Mouse (Mus musculus) splenic B cell, adult 2 months (primary cell): ENCODE results near the gene D630003M21Rik.

Source experiments
- DNase-seq: peaks from one replicate; pipeline ENCODE4 v3.0.0-alpha.2; 2011; ENCODE audit warnings: low read depth, low spot score
- H3K27me3 ChIP-seq: 2 replicates; pipeline ENCODE4 v1.6.1; 2012; ENCODE audit warnings: mild to moderate bottlenecking, low read length, moderate library complexity, mixed read lengths; ENCODE audit not compliant: control insufficient read depth, poor library complexity, insufficient read depth, severe bottlenecking
- H3K36me3 ChIP-seq: 2 replicates; pipeline ENCODE4 v1.6.1; 2012; ENCODE audit warnings: mild to moderate bottlenecking, low read length, moderate library complexity, mixed read lengths; ENCODE audit not compliant: control insufficient read depth, poor library complexity, insufficient read depth, severe bottlenecking

The D630003M21Rik gene

GRCm38 (mm10) chr2:158174958-158175357, 54.1 kb downstream of the D630003M21Rik start:
- peak; percentile 55 for DNase-seq
- no peaks in the 10 kb centered on the region for H3K36me3 ChIP-seq
- no peaks in the 10 kb centered on the region for H3K27me3 ChIP-seq

GRCm38 (mm10) chr2:158174438-158174837, 54.6 kb downstream of the D630003M21Rik start:
- Histone ChIP-seq H3K36me3 (no peaks in the 10 kb centered on the region), H3K27me3 (no peaks in the 10 kb centered on the region)
- peak; percentile 59 for DNase-seq

DNA sequence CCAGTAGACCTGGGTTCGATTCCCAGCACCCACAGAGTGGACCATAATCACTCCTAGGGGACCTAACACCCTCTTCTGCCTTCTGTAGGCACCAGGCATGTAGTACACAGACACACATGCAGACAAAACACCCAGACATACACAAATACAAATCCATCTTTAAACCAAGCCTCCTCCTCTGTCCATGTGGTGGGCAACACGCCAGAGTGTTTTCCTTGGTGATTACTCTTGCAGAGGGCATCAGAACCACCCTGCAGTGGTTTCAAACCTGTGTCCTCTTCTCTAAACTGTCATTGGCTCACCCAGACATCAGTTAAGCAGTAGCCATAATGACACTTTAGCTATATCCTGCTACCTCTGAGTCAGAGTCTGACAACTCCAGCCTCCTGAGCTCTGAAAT, 58.6 kb downstream of the D630003M21Rik start:
- no peak for DNase-seq
- no peaks in the 10 kb centered on the region for H3K36me3 ChIP-seq
- H3K27me3 ChIP-seq: no peaks in the 10 kb centered on the region

DNA sequence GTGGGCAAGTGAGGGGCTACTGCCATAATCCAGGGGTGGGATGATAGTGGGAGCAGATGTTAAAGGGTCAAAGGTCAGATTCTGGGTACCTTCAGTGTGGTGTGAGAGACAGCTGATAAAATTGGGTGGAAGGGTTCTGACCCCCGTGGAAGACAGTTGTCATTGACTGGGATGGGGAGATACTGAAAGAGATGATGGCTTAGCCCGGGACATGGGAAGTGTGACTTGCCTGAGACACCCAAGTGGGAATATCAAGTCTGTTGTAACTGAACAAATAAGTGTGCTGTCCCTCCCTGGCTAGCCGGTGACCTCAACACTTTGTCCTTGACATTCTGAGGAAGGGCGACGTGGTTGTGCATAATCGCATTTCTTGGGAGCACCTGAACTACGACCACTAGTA, 59.3 kb downstream of the D630003M21Rik start:
- H3K36me3 ChIP-seq: no peaks in the 10 kb centered on the region
- DNase-seq: no peak
- no peaks in the 10 kb centered on the region for H3K27me3 ChIP-seq

DNA sequence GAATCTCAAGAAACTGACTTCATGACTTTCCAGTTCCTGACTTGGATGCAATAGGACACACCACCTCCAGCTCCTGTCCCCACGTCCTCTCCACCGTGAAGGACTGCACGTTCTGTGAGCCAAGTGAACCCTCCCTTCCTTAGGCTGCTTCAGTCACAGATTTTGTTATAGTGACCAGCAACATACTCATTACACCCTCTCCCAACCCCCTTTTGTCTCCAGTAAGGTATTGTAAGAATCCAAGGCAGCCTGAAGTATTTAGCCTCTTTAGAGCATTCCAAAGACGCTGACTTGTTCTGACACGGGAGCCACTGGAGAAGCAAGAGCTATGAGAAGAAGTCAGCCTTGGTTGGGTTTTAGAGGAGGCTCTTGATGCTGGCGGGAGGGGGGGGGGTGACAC, 59.7 kb downstream of the D630003M21Rik start:
- no peaks in the 10 kb centered on the region for H3K36me3 ChIP-seq
- DNase-seq: no peak
- H3K27me3 ChIP-seq: no peaks in the 10 kb centered on the region

DNA sequence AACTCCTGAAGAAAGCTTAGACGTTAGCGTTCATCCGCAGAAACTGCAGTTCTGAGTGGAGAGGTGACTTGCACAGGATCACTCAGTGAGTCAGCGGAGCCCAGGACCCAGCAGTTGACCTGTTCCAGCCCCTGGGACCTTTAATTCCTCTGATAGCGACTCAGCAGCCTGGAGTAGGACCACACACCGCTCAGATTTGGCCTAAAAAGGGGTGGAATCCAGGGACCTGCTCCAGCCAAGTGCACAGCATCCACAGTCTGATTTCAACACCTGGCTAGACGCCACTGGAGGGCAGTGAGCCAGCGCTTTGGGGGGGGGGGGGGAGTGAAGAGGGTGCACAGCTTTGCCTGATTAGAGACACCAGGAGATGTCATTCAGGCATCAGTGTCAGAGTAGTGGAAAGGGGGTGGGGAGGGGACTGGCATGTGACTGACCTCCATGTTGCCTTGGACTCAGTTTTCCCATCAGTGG, 60.2 kb downstream of the D630003M21Rik start:
- no peaks in the 10 kb centered on the region for H3K27me3 ChIP-seq
- H3K36me3 ChIP-seq: no peaks in the 10 kb centered on the region
- no peak for DNase-seq

GRCm38 (mm10) chr2:158167496-158168205, 61.4 kb downstream of the D630003M21Rik start:
- H3K27me3 ChIP-seq: no peaks in the 10 kb centered on the region
- DNase-seq: peak; percentile 41
- H3K36me3 ChIP-seq: no peaks in the 10 kb centered on the region

DNA sequence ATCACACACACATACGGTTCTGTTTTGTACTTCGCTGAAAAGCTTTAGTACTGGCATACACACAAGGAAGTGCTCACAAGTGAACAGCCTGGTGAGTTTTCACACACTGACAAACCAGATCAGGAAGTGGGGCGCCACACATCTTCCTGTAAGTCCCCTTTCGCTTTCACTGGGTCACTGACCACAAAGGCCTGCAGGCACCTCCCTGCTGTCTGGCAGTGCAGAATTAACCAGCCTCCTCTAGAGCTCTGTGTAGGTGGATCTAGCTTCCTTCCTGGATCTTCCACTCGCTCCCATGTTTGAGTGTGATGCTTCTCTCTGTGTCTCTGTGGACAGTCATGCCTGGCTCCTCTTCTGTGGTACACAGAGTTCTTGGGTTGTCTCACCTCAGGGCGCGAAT, 62.4 kb downstream of the D630003M21Rik start:
- no peaks in the 10 kb centered on the region for H3K27me3 ChIP-seq
- DNase-seq: peak; percentile 85
- no peaks in the 10 kb centered on the region for H3K36me3 ChIP-seq

DNA sequence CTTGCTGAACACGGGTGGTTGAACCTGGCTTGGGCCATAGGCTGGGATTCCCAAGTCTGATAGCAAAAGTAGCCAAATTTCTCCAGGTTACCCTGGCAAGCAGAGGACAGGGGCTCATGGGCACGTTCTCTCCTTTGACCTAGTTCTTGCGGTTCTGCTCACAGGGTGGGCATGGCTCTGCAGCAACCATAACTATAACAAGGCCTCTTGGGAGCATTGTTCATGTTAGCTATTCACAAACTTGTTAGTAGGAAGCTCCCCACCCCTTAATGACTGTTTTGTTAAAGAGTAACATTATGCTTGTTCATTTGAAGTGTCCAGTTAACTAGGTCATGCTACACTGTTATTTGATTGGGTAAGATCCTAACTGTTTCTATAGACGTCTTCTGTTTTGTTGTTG, 63.2 kb downstream of the D630003M21Rik start:
- Histone ChIP-seq H3K27me3 (no peaks in the 10 kb centered on the region), H3K36me3 (no peaks in the 10 kb centered on the region)
- no peak for DNase-seq

- H3K36me3 ChIP-seq: no peaks in the 10 kb centered on the region
- H3K27me3 ChIP-seq: no peaks in the 10 kb centered on the region
- no peak for DNase-seq
Measured at GRCm38 (mm10) chr2:158163034-158163433, 66.0 kb downstream of the D630003M21Rik start.

- DNase-seq: no peak
Measured at GRCm38 (mm10) chr2:158161761-158162160, 67.3 kb downstream of the D630003M21Rik start.

GRCm38 (mm10) chr2:158159376-158160235, 69.4 kb downstream of the D630003M21Rik start:
- Histone ChIP-seq H3K27me3 (no peaks in the 10 kb centered on the region), H3K36me3 (no peaks in the 10 kb centered on the region)
- DNase-seq: peak; percentile 61

More at GRCm38 (mm10) chr2:158161761-158162160, 67.3 kb downstream of the D630003M21Rik start:
- no peaks in the 10 kb centered on the region for H3K27me3 ChIP-seq
- H3K36me3 ChIP-seq: no peaks in the 10 kb centered on the region

DNA sequence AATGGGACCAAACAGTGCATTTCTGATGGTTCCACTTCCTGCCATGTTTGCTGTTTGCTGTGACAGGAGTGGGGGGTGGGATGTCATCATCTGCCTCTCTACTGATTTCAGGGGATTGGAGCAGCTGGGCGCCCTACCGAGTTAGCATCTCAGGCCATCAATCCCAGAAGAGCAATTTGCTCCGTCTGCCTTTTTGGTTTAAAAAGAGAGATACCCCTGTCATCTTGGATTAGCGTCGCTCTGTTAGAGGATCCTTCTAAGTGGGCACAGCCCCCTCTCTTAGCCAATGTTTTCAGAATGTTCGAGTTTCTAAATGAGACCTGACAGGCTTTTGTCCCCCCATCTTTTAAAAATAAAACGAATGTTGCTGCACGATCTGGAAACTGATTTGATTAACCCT, 71.4 kb downstream of the D630003M21Rik start:
- no peak for DNase-seq
- Histone ChIP-seq H3K36me3 (no peaks in the 10 kb centered on the region), H3K27me3 (no peaks in the 10 kb centered on the region; the same call in 1 of the 2 replicates)

- no peak for DNase-seq
- H3K27me3 ChIP-seq: no peaks in the 10 kb centered on the region; the same call in 1 of the 2 replicates
- H3K36me3 ChIP-seq: no peaks in the 10 kb centered on the region
Measured at GRCm38 (mm10) chr2:158156487-158156886, 72.5 kb downstream of the D630003M21Rik start.

- DNase-seq: no peak
- H3K36me3 ChIP-seq: no peaks in the 10 kb centered on the region
Measured at GRCm38 (mm10) chr2:158155615-158156014, 73.4 kb downstream of the D630003M21Rik start.

More at GRCm38 (mm10) chr2:158155615-158156014, 73.4 kb downstream of the D630003M21Rik start:
- no peaks in the 10 kb centered on the region; the same call in 1 of the 2 replicates for H3K27me3 ChIP-seq
